Mouse (Mus musculus): ENCODE measurements around the gene Snx18.

Gene Snx18

DNA sequence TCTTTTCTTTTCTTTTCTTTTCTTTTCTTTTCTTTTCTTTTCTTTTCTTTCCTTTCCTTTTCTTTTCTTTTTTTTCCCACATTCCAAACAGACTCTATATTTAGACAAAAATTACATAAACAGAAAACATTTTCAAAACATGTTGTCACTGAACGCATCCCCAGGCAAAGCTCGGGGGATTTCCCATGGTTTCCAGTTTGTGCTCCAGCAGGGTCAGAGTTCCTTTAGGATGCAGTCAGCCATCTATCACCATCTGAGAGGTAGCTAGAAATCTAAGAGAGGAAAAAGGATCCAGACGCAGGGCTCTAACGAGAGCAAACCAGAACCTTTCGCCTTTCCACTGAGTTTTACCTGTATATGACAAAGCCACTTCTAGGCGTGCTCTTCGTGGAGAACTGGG lies 52.0 kb downstream of the Snx18 start:
- no peak for DNase-seq (ENCODE audit: low spot score)

DNA sequence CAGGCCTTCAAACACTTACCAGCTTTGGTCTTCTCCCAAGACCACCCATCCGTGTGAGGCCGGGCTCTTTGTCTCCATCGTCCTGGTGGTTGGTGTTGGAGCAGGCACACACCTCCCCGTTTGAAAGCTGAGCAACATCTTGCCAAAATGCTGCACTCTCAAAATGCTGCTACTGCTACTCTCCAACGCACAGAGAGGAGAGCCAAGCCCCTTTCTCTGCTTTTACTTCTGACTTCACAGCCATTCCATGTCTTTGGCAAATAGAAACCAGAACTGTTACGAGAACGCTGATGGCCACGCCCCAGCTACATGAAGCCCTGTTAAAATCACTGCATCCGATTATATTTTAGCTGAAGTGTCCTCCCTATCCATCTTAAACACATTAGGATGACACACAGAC lies 58.7 kb downstream of the Snx18 start:
- no peak for DNase-seq (ENCODE audit: low spot score)

DNA sequence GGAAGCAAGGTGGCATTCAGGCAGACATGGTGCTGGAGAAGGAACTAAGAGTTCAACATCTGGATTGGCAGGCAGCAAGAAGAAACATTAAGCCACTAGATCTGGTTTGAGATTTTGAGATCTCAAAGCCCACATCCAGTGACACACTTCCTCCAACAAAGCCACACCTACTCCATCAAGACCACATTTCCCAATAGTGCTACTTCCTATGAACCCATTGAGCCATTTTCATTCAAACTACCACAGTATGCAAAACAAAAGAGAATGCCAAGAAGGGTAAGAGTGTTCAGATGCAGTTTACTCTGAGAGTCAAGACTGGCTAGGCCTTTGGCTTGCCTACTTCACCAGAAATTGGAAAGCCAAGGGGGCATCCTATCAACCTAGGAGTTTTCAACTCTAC lies 61.8 kb downstream of the Snx18 start:
- no peak for DNase-seq (ENCODE audit: low spot score)

DNA sequence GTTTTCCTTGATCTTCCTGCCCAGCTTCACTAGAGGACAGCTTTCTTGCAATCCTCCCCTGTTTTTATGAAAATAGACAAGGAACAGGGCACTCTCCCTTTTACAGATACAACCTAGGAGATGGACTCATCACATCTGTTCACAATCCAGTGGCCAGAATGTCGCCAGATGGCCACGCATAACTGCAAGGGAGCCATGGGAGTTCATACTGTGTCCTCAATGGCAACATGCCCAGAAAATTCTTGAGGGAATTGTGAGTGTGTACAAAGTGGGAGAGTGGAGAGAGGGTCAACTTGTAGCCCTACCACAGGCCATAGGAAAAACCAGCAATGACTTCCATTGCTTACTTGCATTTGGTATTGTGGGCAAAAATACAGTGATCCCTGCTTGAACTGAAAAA lies 63.1 kb downstream of the Snx18 start:
- DNase-seq (ENCODE audit: low spot score) = no peak

DNA sequence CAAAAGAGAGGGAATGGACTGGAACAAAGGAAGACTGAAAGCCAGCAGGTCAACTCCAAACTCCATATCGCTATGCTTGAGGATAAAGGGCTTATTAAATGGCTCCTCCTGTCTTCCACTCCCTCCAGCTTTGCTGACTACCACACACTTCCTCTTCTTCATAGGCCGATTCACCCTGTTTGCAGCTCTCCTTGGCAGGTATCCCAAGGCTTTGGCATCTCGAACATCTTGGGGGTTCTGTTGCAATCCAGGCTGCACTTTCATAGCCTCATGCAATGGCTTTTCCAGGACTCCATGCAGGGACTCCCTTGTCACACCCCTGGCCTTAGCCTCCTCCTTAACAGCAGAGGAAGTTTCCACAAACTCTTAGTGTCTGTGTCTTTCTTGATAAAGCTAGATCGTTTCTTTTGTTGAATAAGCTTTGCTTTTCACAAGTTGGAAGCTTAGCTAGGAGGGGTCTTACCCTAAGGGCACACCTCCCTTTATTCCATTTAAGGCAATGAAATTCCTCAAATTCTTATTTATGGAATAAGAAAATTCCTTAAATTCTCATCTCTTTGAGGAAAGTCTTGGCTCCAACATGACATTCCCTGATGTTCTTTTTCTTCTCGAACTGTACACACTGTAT lies 64.6 kb downstream of the Snx18 start:
- DNase-seq (ENCODE audit: low spot score) = no peak

DNA sequence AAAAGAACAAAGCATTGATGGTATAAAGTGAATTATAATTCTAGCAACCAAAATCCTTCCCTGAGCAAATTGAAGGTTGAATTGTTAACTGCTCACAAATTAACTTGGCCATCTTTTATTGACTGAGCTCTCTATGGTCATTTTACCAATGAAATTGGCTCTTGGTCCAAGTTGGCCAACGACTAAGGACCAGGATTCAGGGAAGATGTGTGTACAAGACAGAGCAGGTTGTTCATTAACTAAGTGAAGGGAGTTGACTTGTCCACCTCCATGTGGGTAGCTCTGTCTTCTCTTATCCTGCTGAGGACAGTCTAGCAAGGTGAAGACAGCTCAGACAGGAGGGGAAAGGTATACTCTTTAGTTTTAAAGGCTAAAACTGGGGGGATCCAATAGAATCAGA lies 66.0 kb downstream of the Snx18 start:
- DNase-seq (ENCODE audit: low spot score) = no peak

DNA sequence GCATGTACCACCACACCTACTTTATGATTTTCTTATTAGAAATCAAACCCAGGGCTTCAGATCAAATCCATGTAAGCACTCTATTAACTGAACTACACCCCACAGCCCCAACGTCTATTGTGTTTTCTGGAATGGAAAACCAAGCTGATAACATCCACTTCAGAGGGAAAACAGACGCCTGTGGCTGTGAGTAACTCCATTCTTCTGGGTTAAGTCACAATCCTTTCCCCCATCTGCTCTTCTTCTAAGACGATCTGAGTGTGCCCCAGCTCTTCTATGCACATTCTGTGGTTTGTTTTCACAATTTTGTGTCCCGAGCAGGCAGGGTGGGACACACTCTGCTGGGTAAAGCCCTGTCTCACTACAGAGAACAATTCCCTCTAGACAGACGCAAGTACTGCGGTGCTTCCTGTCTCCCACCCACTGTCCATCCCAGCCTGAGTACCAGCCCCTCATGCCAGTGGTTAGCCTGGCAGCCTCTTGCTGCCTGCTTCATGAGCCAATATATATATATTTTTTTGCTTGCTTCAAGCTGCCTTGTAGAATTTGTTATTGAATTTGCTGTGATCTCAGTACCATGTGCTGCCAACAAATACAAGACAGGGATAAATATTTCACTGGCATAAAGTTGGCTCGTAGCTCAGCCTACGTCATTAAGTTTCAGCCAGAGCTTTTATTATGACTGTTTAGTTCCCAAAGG lies 67.3 kb downstream of the Snx18 start:
- no peak for DNase-seq (ENCODE audit: low spot score)

DNA sequence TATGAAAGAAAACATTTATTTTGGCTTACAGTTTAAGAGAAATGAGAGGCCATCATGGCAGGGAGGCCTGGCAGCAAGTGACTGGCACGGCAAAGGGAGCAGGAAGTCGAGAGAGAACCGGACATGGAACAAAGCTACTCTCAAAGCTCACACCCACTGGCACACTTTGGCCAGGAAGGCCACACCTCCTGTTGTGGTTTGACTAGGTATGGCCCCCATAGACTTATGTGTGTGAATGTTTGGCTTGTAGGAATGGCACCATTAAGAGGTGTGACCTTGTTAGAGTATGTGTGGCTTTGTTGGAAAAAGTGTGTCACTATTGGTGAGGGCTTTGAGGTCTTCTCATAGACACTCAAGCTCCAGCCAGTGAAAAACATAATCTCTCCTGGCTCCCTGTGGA lies 69.3 kb downstream of the Snx18 start:
- no peak for DNase-seq (ENCODE audit: low spot score)

DNA sequence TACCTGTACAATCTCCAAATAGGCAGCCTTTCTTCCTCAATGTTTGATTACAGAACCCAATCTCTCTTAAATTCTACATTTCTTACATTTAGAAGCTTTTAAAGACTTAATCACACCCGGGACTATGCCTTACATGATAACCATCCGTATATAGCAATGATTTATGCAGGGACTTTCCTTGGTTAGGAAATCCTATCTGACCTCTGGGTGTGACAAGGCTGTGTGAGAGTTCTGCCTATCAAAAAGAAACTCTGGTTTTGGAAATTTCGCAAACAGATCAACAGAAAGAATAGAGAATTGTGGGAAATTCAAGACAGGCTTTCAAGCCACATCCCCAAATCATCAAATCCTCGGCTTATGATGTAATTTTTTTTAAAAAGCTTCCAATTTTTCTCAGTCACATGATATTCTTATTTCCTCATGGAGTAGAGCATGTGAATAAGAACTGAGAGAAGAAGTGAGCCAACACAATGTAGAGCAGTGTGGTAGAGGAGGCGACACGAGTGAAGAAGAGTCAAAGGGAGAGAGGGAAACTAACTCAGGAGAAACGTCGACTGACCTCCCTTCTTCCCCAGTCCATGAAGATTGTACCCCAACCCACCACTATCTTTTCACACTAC lies 70.4 kb downstream of the Snx18 start:
- no peak for DNase-seq (ENCODE audit: low spot score)

DNA sequence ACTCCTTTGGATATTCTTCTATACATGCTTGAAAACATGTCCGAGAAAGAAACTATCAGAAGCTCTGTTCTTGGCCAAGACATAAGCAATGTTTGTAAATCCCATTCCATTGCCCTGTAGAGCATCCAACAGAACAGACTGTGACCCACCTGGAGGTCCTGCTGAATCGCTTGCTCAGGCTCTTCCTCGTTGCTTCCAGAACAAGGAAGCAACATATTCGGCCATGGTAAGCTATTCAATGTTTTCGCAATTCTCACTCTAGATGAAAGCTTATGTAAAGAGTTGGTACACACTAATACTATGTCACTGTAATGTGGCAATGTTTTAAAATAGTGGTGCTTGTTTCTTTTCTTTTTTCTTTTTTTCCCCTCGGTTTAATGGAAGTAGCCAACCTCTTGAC lies 76.0 kb downstream of the Snx18 start:
- DNase-seq (ENCODE audit: low spot score) = no peak

Measured in retina, embryonic 14.5 days (tissue).